Mouse (Mus musculus): Measurements from ENCODE around the gene Trmt2b.
"Not testable (repeated sequence)": the region's sequence is repeated elsewhere in the genome, so short reads cannot be mapped to it uniquely, and the experiment has no call there.

Trmt2b gene

DNA sequence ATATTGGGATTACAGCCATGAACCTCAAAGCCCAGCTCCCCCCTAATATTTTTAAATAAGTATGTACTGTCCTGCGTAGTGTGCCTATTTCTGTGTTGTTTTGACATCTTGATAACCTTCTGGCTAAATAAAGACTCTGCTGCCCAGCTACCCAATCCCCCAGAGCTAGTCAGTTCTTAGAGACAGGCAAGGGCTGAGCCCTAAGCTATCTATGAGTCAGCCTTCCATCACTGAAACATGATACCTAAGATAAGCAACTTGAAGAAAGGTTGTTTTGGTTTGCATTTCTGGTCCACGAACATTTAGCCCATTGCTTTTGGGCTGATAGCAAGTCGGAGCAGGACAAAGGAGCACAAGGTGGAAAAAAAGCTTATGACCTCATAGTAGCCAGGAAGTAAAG lies 56.2 kb downstream of the Trmt2b start:
- no peak for DNase-seq (ENCODE audit: low read depth, low spot score)

DNA sequence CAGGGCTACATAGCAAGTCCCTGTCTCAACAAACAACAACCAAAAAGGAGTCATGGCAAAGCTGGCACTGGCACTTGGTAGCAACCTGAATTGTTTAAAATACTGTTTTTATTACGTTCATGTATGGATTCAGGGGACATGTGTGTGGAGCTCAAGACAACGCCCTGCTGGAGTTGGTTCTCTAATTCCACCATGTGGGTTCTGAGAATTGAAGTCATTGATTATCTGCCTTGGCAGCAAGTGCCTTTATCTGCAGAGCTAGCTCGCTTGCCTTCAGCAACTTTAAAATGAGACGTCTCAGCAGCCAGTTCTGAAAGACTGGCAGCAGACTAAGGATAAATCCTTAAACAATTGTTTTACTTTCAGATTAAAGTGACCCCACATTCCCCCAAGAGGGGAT lies 58.6 kb downstream of the Trmt2b start:
- no peak for DNase-seq (ENCODE audit: low read depth, low spot score)

DNA sequence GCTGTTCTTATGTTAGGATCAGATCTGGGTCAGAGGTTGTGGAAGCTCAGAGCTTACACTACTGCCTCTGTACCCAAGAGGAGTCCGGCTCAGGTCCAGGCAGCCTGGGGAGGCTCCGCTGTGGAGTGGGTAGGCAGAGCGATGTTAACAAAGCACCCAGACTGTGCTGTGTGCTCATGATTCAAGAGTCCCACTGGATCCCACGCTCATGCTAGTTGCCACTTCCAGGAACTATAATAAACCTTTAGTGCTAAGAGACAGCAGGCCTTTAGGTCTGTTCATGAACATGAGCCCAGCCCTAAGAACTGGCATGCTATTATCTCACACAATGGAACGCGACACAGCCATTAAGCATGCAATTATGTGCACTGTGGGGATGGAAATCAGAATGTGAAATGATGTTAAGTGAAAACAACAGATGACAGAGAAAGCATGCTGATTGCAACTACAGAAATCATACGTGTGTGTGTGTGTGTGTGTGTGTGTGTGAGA lies 65.6 kb downstream of the Trmt2b start:
- no peak for DNase-seq (ENCODE audit: low read depth, low spot score)

DNA sequence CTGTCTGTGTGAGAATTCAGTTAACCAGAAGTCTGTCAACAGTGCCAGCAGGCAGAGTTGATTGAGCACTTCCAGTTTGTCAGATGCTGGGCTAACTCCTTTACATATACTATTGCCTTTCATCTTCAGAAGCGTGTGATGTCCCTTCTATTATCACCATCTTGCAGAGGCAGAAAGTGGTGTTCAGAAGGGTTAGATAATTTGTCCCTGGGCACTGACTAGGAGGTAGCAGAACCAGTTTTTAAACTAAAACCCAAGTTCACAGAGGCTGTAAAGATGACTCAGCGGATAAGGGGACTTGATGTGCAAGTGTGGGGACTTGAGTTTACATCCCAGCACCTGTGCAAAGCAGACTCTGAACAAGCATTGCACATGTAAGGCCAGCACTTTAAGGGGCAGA lies 68.3 kb downstream of the Trmt2b start:
- DNase-seq (ENCODE audit: low read depth, low spot score), result no peak

DNA sequence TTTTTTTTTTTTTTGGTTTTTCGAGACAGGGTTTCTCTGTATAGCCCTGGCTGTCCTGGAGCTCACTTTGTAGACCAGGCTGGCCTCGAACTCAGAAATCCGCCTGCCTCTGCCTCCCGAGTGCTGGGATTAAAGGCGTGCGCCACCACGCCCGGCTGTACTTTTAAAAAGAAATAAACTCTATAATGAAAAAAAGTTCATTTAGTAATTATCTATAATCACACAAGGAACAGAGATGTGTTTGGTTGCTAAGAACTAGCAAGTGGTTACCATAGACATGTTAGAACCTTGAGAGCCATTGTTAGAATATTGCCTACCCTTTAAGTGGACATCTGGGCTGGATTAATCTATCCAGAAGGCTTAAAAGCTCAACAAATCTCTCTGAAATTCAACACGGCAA lies 89.6 kb downstream of the Trmt2b start, which contains the start of gene Arl13a:
Arl13a (plus strand) TSS at position 301 of the 400 bp plus-strand sequence.
- DNase-seq (ENCODE audit: low read depth, low spot score), result not testable (repeated sequence)

DNA sequence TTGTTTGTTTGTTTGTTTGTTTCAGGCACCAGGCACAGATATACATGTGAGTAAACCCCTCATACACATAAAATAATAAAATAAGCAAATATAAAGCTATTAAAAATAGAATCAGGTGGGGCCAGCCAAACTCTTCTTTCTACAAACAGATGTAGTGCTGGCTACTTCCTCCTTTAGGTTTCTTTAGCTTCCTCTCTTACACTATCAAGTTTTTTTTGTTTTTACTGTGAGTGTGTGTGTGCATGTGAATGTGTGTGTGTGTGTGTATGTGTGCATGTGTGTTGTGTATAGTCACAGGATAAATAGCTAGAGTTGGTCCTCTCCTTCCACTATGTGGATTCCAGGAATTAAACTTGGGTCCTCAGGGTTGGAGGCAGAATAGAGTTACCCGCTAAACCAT lies 102.1 kb downstream of the Trmt2b start:
- DNase-seq (ENCODE audit: low read depth, low spot score), result no peak
